Mouse (Mus musculus): ENCODE measurements around the gene Ppp2r3d. TPM values are rescaled to one million over a fixed set of nuclear protein-coding genes. Genes with fewer than 3 reads are reported as not detected.

Ppp2r3d gene
- polyA plus RNA-seq, 1 experiment from 2014 or later, result 114 TPM

Other genes with a start within 250 kb of the Ppp2r3d start
- gene 2010315B03Rik, start 164.2 kb downstream of the Ppp2r3d start, polyA plus RNA-seq (2015; fragmentation: Nextera tagmentation; extraction: Ambion mirVana), result 7.9 and 10.1 TPM in 2 replicates
- not detected in 2 replicates for gene Gm21836, start 16.9 kb upstream of the Ppp2r3d start, polyA plus RNA-seq (2015; fragmentation: Nextera tagmentation; extraction: Ambion mirVana)